Mouse (Mus musculus) neural tube, embryonic 12.5 days (tissue): ENCODE measurements around the gene Slc5a10. TPM values are rescaled to one million over a fixed set of nuclear protein-coding genes. Genes with fewer than 3 reads are reported as not detected.
"Not testable (repeated sequence)": the region's sequence is repeated elsewhere in the genome, so short reads cannot be mapped to it uniquely, and the experiment has no call there.

ENCODE experiments used
- ATAC-seq: fragments of 200-750 bp; cut with Nextera tagmentation; 2 replicates; pipeline ENCODE4 v1.8.0; 2017; ENCODE audit warnings: low read depth, mild to moderate bottlenecking, moderate TSS enrichment, moderate library complexity; ENCODE audit not compliant: low FRiP score
- H3K27ac ChIP-seq: fragments of 300-500 bp; sonication (generic); 2 replicates; pipeline ENCODE4 v1.5.1; 2016
- H3K27me3 ChIP-seq: fragments of 300-500 bp; sonication (generic); replicated peaks from 2 replicates; pipeline ENCODE4 v1.6.1; 2016; ENCODE audit warnings: mild to moderate bottlenecking
- H3K36me3 ChIP-seq: fragments of 300-500 bp; sonication (generic); 2 replicates; pipeline ENCODE4 v1.6.1; 2016; ENCODE audit warnings: mild to moderate bottlenecking
- H3K4me1 ChIP-seq: fragments of 300-500 bp; sonication (generic); 2 replicates; pipeline ENCODE4 v1.6.1; 2016
- H3K4me2 ChIP-seq: fragments of 300-500 bp; sonication (generic); replicated peaks from 2 replicates; pipeline ENCODE4 v1.6.1; 2016; ENCODE audit warnings: mild to moderate bottlenecking
- H3K4me3 ChIP-seq: fragments of 300-500 bp; sonication (generic); 2 replicates; pipeline ENCODE4 v1.5.1; 2016
- H3K9ac ChIP-seq: fragments of 300-500 bp; sonication (generic); 2 replicates; pipeline ENCODE4 v1.6.1; 2016; ENCODE audit warnings: mild to moderate bottlenecking
- H3K9me3 ChIP-seq: fragments of 300-500 bp; sonication (generic); 2 replicates; pipeline ENCODE4 v1.6.1; 2016; ENCODE audit warnings: mild to moderate bottlenecking
- WGBS: fragments of 180-500 bp; shearing (Covaris S2); methylation state at CpG from one replicate; pipeline ENCODE4 v1.1.7; 2016; 5-methylcytosine and 5-hydroxymethylcytosine counted together
- polyA plus RNA-seq: library from polyadenylated mRNA; unstranded; fragments of >200 nt; fragmentation: Nextera tagmentation; extraction: Ambion mirVana; gene quantifications from 2 replicates; pipeline ENCODE4 v1.2.1, GENCODE M21; 2016

The Slc5a10 gene
- polyA plus RNA-seq, 1 experiment from 2014 or later, result not detected

- 87% methylated on average over 7 of the region's 7 CpGs for WGBS
- Histone ChIP-seq H3K36me3 (no peaks in the 10 kb centered on the region), H3K4me2 (no peak overlapping the region), H3K9ac (no peak overlapping the region), H3K27ac (no peak overlapping the region), H3K4me3 (no peak overlapping the region), H3K27me3 (no peaks in the 10 kb centered on the region), H3K4me1 (no peaks in the 10 kb centered on the region), H3K9me3 (no peaks in the 10 kb centered on the region)
- no peak for ATAC-seq
Measured at GRCm38 (mm10) chr11:61642106-61642505, 78.5 kb downstream of the Slc5a10 start.

DNA sequence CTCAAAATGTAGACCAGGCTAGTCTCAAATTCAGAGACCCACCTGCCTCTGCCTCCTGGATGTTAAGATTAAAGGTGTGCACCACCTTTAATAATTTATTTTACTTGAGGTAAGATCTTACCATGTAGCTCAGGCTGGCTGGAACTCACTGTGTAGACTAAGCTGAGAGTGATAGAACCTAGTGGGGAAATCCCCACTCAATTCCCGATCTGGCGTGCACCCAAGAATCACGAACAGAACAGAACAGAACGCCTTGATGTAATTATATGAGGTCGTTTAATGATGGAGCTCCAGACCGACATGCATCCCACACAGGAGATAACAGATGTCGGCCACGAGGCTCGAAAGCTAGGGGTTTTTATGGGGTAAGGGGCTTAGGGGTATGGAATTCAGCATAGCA is 80.0 kb downstream of the Slc5a10 start:
- H3K4me1 ChIP-seq, H3K27me3 ChIP-seq, H3K9me3 ChIP-seq, H3K36me3 ChIP-seq, ATAC-seq, H3K4me2 ChIP-seq, H3K9ac ChIP-seq, H3K27ac ChIP-seq, H3K4me3 ChIP-seq: not testable (repeated sequence)
- 81% methylated on average over 9 of the region's 9 CpGs for WGBS

GRCm38 (mm10) chr11:61639601-61640177 is 80.9 kb downstream of the Slc5a10 start:
- Histone ChIP-seq H3K4me3 (no peak overlapping the region), H3K9me3 (no peaks in the 10 kb centered on the region), H3K36me3 (no peaks in the 10 kb centered on the region), H3K4me1 (no peaks in the 10 kb centered on the region), H3K27ac (no peak overlapping the region), H3K27me3 (no peaks in the 10 kb centered on the region), H3K9ac (no peak overlapping the region), H3K4me2 (no peak overlapping the region)
- WGBS, result 94% methylated on average over 6 of the region's 6 CpGs
- no peak for ATAC-seq

GRCm38 (mm10) chr11:61638764-61639536 is 81.7 kb downstream of the Slc5a10 start:
- WGBS, result 76% methylated on average over 12 of the region's 12 CpGs
- Histone ChIP-seq H3K4me1 (no peaks in the 10 kb centered on the region), H3K27me3 (no peaks in the 10 kb centered on the region), H3K9ac (no peak overlapping the region), H3K4me2 (no peak overlapping the region), H3K9me3 (no peaks in the 10 kb centered on the region), H3K4me3 (no peak overlapping the region), H3K27ac (no peak overlapping the region), H3K36me3 (no peaks in the 10 kb centered on the region)
- no peak for ATAC-seq

GRCm38 (mm10) chr11:61637856-61638255 is 82.8 kb downstream of the Slc5a10 start:
- no peaks in the 10 kb centered on the region for H3K4me1 ChIP-seq
- no peaks in the 10 kb centered on the region for H3K36me3 ChIP-seq
- no peak overlapping the region for H3K9ac ChIP-seq
- ATAC-seq, result no peak
- H3K9me3 ChIP-seq, result no peaks in the 10 kb centered on the region
- WGBS, result 94% methylated on average over 3 of the region's 3 CpGs
- H3K27ac ChIP-seq, result no peak overlapping the region
- H3K4me2 ChIP-seq, result no peak overlapping the region
- H3K27me3 ChIP-seq, result no peaks in the 10 kb centered on the region
- no peak overlapping the region for H3K4me3 ChIP-seq

- Histone ChIP-seq H3K36me3 (no peaks in the 10 kb centered on the region), H3K9ac (no peak overlapping the region), H3K27me3 (no peaks in the 10 kb centered on the region), H3K27ac (no peak overlapping the region), H3K4me1 (no peaks in the 10 kb centered on the region), H3K4me3 (no peak overlapping the region), H3K4me2 (no peak overlapping the region), H3K9me3 (no peaks in the 10 kb centered on the region)
- WGBS, result 50% methylated on average over 1 of the region's 1 CpGs
- no peak for ATAC-seq
Measured at GRCm38 (mm10) chr11:61637413-61637812, 83.2 kb downstream of the Slc5a10 start.

DNA sequence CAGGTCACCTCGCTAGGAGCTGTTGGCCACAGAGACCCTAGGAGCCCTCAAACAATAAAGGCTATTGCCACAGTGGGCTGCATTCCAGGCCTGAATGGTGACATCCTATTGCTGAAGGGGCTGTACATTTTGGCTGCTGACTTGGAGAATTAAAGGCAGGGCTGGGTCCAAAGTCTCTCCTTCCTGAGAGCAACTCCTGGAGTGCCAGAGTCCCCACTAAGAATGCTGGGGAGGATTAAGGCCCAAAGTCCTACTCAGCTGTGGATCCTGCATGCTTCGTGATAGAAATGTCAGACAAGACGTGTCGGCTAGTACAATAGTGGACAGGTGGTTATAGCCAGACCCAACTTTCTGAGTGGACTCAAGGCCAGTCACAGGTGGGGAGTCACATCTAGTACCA is 84.3 kb downstream of the Slc5a10 start:
- H3K27ac ChIP-seq, H3K27me3 ChIP-seq, H3K4me3 ChIP-seq, ATAC-seq, H3K36me3 ChIP-seq, H3K4me2 ChIP-seq, H3K9ac ChIP-seq, H3K9me3 ChIP-seq, H3K4me1 ChIP-seq: not testable (repeated sequence)
- WGBS, result 95% methylated on average over 3 of the region's 4 CpGs

DNA sequence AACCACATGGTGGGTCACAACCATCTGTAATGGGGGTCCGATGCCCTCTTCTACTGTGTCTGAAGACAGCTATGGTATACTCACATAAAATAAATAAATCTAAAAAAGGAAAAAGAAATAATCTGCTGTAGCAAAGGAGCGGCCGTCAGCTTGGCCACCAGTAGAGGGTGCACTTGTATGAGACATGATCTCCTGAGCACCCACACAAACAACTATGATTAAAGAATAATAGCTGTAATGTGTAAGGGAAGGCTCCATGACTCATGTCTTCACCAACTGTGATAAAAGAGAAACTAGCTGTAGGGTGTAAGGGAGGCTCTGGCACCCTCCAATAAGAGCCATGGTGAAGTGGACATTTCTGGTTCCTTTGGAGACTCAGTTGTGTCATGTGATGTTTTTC is 91.0 kb downstream of the Slc5a10 start:
- Histone ChIP-seq H3K27me3 (no peaks in the 10 kb centered on the region), H3K4me3 (no peak overlapping the region), H3K36me3 (no peaks in the 10 kb centered on the region), H3K9me3 (no peaks in the 10 kb centered on the region), H3K27ac (no peak overlapping the region), H3K9ac (no peak overlapping the region), H3K4me1 (no peaks in the 10 kb centered on the region), H3K4me2 (no peak overlapping the region)
- 66% methylated on average over 3 of the region's 3 CpGs for WGBS
- ATAC-seq, result no peak

DNA sequence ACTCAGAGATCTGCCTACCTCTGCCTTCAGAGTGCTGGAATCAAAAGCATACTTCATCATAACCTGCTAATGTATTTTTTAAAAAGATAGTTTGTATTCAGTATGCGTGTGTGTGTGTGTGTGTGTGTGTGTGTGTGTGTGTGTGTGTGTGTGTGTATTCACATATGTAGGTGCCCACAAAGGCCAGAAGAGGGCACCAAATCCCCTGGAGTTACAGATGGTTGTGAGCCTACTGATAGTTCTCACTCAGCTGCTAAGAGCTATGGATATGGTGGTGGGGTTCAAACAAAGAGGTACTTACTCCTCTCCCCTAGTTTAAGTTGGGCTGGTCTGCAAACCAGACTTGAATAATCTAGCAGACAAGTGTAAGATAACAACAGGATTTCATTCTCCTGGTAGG is 94.1 kb downstream of the Slc5a10 start:
- Histone ChIP-seq H3K9me3 (no peaks in the 10 kb centered on the region), H3K27me3 (no peaks in the 10 kb centered on the region), H3K27ac (no peak overlapping the region), H3K9ac (no peak overlapping the region), H3K4me2 (no peak overlapping the region), H3K4me1 (no peaks in the 10 kb centered on the region), H3K36me3 (no peaks in the 10 kb centered on the region), H3K4me3 (no peak overlapping the region)
- no peak for ATAC-seq
- 92% methylated on average over 1 of the region's 1 CpGs for WGBS

DNA sequence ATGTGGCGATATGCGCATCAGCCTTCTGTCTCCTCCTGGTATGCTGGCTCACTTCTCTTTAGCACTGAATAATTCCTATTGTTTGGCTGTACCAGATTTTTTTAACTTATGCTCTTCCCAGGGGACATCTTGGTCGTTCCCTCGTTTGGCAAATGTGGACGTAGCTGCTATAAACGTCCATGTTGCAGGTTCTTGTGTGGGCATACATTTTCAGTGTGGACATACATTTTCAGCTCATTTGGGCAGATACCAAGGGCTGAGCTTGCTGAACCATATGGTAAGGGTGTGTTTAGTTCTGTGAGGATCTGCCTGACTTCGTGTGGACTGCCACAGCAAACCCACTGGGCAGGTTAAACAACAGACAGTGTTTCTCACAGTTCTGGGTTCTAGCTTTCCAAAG is 95.5 kb downstream of the Slc5a10 start:
- Histone ChIP-seq H3K4me2 (no peak overlapping the region), H3K36me3 (no peaks in the 10 kb centered on the region), H3K9me3 (no peaks in the 10 kb centered on the region), H3K27ac (no peak overlapping the region), H3K9ac (no peak overlapping the region), H3K27me3 (no peaks in the 10 kb centered on the region), H3K4me3 (no peak overlapping the region), H3K4me1 (peaks cover 3% of the 10 kb centered on the region; the same call in 1 of the 2 replicates)
- 82% methylated on average over 7 of the region's 7 CpGs for WGBS
- ATAC-seq, result no peak

Other genes starting within 250 kb of the Slc5a10 start
- 103 and 133 TPM in 2 replicates for gene Mfap4, start 235.4 kb downstream of the Slc5a10 start, polyA plus RNA-seq
- 93.7 and 95.6 TPM in 2 replicates for gene Mapk7, start 226.4 kb downstream of the Slc5a10 start, polyA plus RNA-seq
- gene B9d1, start 215.7 kb downstream of the Slc5a10 start, polyA plus RNA-seq, result 31.0 and 31.1 TPM in 2 replicates
- gene Epn2, start 141.1 kb downstream of the Slc5a10 start, polyA plus RNA-seq, result 40.6 and 43.8 TPM in 2 replicates
- 9.2 and 10.1 TPM in 2 replicates for gene Grap, start 67.6 kb downstream of the Slc5a10 start, polyA plus RNA-seq
- gene Fam83g, start 36.7 kb downstream of the Slc5a10 start, polyA plus RNA-seq, result 0.47 and 0.56 TPM in 2 replicates
- 46.3 and 48.0 TPM in 2 replicates for gene Prpsap2, start 41.3 kb upstream of the Slc5a10 start, polyA plus RNA-seq
- 34.5 and 40.6 TPM in 2 replicates for gene Ulk2, start 134.2 kb upstream of the Slc5a10 start, polyA plus RNA-seq
- gene Akap10, start 209.4 kb upstream of the Slc5a10 start, polyA plus RNA-seq, result 19.0 and 19.4 TPM in 2 replicates
- gene Specc1, start 235.9 kb upstream of the Slc5a10 start, polyA plus RNA-seq, result 14.1 and 16.6 TPM in 2 replicates